Mouse (Mus musculus): Measurements from ENCODE around the gene Prickle3. TPM values are rescaled to one million over a fixed set of nuclear protein-coding genes. Genes with fewer than 3 reads are reported as not detected.

Gene Prickle3
- polyA plus RNA-seq (2014; fragmentation: Illumina TruSeq; extraction: RNeasy Lipid Tissue Mini Kit (QIAGEN cat#74804); ENCODE audit: low read depth, low replicate concordance), result 19.2 TPM

GRCm38 (mm10) chrX:7657221-7657639 lies at the start of gene Prickle3:
Prickle3 (plus strand) TSS chrX:7657260.

GRCm38 (mm10) chrX:7638401-7639091 lies 18.5 kb upstream of the Prickle3 start, which contains the start of gene Syp:
Syp (plus strand) TSS chrX:7638471.

GRCm38 (mm10) chrX:7670921-7671623 lies 14.0 kb downstream of the Prickle3 start, which contains the start of gene Plp2:
Plp2 (minus strand) TSS chrX:7671390.

GRCm38 (mm10) chrX:7680864-7681263 lies 23.8 kb downstream of the Prickle3 start, which contains the start of gene Magix:
Magix (minus strand) TSS chrX:7681251.

GRCm38 (mm10) chrX:7696954-7697381 lies 39.9 kb downstream of the Prickle3 start, which contains the start of gene Gpkow:
Gpkow (plus strand) TSS chrX:7697131.

GRCm38 (mm10) chrX:7714135-7714899 lies 57.3 kb downstream of the Prickle3 start, which contains the start of gene Wdr45:
Wdr45 (plus strand) TSS chrX:7714333.

Other genes starting within 250 kb of the Prickle3 start
- 0.14 TPM for gene Foxp3, start 83.6 kb upstream of the Prickle3 start, polyA plus RNA-seq (2014; fragmentation: Illumina TruSeq; extraction: RNeasy Lipid Tissue Mini Kit (QIAGEN cat#74804); ENCODE audit: low read depth, low replicate concordance)
- gene Ppp1r3f, start 83.0 kb upstream of the Prickle3 start, polyA plus RNA-seq (2014; fragmentation: Illumina TruSeq; extraction: RNeasy Lipid Tissue Mini Kit (QIAGEN cat#74804); ENCODE audit: low read depth, low replicate concordance), result 2.2 TPM
- gene Ccdc22, start 51.7 kb upstream of the Prickle3 start, polyA plus RNA-seq (2014; fragmentation: Illumina TruSeq; extraction: RNeasy Lipid Tissue Mini Kit (QIAGEN cat#74804); ENCODE audit: low read depth, low replicate concordance), result 11.3 TPM
- gene Cacna1f, start 50.2 kb upstream of the Prickle3 start, polyA plus RNA-seq (2014; fragmentation: Illumina TruSeq; extraction: RNeasy Lipid Tissue Mini Kit (QIAGEN cat#74804); ENCODE audit: low read depth, low replicate concordance), result not detected
- 4.7 TPM for gene Syp, start 18.8 kb upstream of the Prickle3 start, polyA plus RNA-seq (2014; fragmentation: Illumina TruSeq; extraction: RNeasy Lipid Tissue Mini Kit (QIAGEN cat#74804); ENCODE audit: low read depth, low replicate concordance)
- 262 TPM for gene Plp2, start 14.1 kb downstream of the Prickle3 start, polyA plus RNA-seq (2014; fragmentation: Illumina TruSeq; extraction: RNeasy Lipid Tissue Mini Kit (QIAGEN cat#74804); ENCODE audit: low read depth, low replicate concordance)
- gene Magix, start 24.0 kb downstream of the Prickle3 start, polyA plus RNA-seq (2014; fragmentation: Illumina TruSeq; extraction: RNeasy Lipid Tissue Mini Kit (QIAGEN cat#74804); ENCODE audit: low read depth, low replicate concordance), result 3.4 TPM
- gene Gpkow, start 39.9 kb downstream of the Prickle3 start, polyA plus RNA-seq (2014; fragmentation: Illumina TruSeq; extraction: RNeasy Lipid Tissue Mini Kit (QIAGEN cat#74804); ENCODE audit: low read depth, low replicate concordance), result 26.6 TPM
- gene Wdr45, start 57.1 kb downstream of the Prickle3 start, polyA plus RNA-seq (2014; fragmentation: Illumina TruSeq; extraction: RNeasy Lipid Tissue Mini Kit (QIAGEN cat#74804); ENCODE audit: low read depth, low replicate concordance), result 59.6 TPM
- gene Gm45208, start 65.0 kb downstream of the Prickle3 start, polyA plus RNA-seq (2014; fragmentation: Illumina TruSeq; extraction: RNeasy Lipid Tissue Mini Kit (QIAGEN cat#74804); ENCODE audit: low read depth, low replicate concordance), result not detected
- 12.3 TPM for gene Praf2, start 71.2 kb downstream of the Prickle3 start, polyA plus RNA-seq (2014; fragmentation: Illumina TruSeq; extraction: RNeasy Lipid Tissue Mini Kit (QIAGEN cat#74804); ENCODE audit: low read depth, low replicate concordance)
- gene Ccdc120, start 93.6 kb downstream of the Prickle3 start, polyA plus RNA-seq (2014; fragmentation: Illumina TruSeq; extraction: RNeasy Lipid Tissue Mini Kit (QIAGEN cat#74804); ENCODE audit: low read depth, low replicate concordance), result 18.1 TPM
- gene Tfe3, start 105.3 kb downstream of the Prickle3 start, polyA plus RNA-seq (2014; fragmentation: Illumina TruSeq; extraction: RNeasy Lipid Tissue Mini Kit (QIAGEN cat#74804); ENCODE audit: low read depth, low replicate concordance), result 70.2 TPM
- 44.2 TPM for gene Gripap1, start 132.5 kb downstream of the Prickle3 start, polyA plus RNA-seq (2014; fragmentation: Illumina TruSeq; extraction: RNeasy Lipid Tissue Mini Kit (QIAGEN cat#74804); ENCODE audit: low read depth, low replicate concordance)
- gene Kcnd1, start 165.0 kb downstream of the Prickle3 start, polyA plus RNA-seq (2014; fragmentation: Illumina TruSeq; extraction: RNeasy Lipid Tissue Mini Kit (QIAGEN cat#74804); ENCODE audit: low read depth, low replicate concordance), result 6.5 TPM
- gene Otud5, start 184.1 kb downstream of the Prickle3 start, polyA plus RNA-seq (2014; fragmentation: Illumina TruSeq; extraction: RNeasy Lipid Tissue Mini Kit (QIAGEN cat#74804); ENCODE audit: low read depth, low replicate concordance), result 83.1 TPM
- gene Pim2, start 221.0 kb downstream of the Prickle3 start, polyA plus RNA-seq (2014; fragmentation: Illumina TruSeq; extraction: RNeasy Lipid Tissue Mini Kit (QIAGEN cat#74804); ENCODE audit: low read depth, low replicate concordance), result 12.6 TPM
- 32.2 TPM for gene Slc35a2, start 226.8 kb downstream of the Prickle3 start, polyA plus RNA-seq (2014; fragmentation: Illumina TruSeq; extraction: RNeasy Lipid Tissue Mini Kit (QIAGEN cat#74804); ENCODE audit: low read depth, low replicate concordance)
- gene Pqbp1, start 242.0 kb downstream of the Prickle3 start, polyA plus RNA-seq (2014; fragmentation: Illumina TruSeq; extraction: RNeasy Lipid Tissue Mini Kit (QIAGEN cat#74804); ENCODE audit: low read depth, low replicate concordance), result 57.6 TPM
- gene Timm17b, start 242.1 kb downstream of the Prickle3 start, polyA plus RNA-seq (2014; fragmentation: Illumina TruSeq; extraction: RNeasy Lipid Tissue Mini Kit (QIAGEN cat#74804); ENCODE audit: low read depth, low replicate concordance), result 38.1 TPM

All from adipose tissue, adult 10 weeks (tissue).